Mouse (Mus musculus): ENCODE data around the gene Gm6583. TPM values are rescaled to one million over a fixed set of nuclear protein-coding genes. Genes with fewer than 3 reads are reported as not detected.

Gm6583 gene
- polyA plus RNA-seq, 1 experiment from 2014 or later, result 0.13 TPM

DNA sequence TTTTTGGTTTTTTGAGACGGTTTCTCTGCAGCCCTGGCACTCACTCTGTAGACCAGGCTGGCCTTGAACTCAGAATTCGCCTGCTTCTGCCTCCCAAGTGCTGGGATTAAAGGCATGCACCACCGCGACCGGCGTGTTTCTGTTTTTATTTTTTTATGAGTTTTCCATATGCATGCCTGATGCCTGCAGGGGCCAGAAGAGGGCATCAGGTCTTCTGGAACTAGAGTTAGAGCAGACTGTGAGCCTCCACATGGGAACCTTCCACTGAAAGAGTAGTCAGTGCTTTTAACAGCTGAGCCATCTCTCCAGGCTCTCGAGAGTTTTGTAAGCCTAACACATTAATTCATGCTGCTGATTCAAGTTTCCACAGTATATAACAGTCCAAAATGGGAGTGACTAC is 16.6 kb downstream of the Gm6583 start:
- DNase-seq (ENCODE audit: low spot score) (no peak), ATAC-seq (ENCODE audit: low FRiP score) (no peak)
- Histone ChIP-seq H3K36me3 (replicated peaks; ENCODE audit: control insufficient read depth, insufficient read depth) (peaks cover 54% of the 10 kb centered on the region), H3K9me3 (ENCODE audit: control insufficient read depth, low read length) (no peaks in the 10 kb centered on the region), H3K27me3 (ENCODE audit: control insufficient read depth, insufficient read depth, low read length) (no peaks in the 10 kb centered on the region), H3K27ac (no peak overlapping the region), H3K9ac (no peak overlapping the region), H3K4me2 (replicated peaks) (no peak overlapping the region), H3K4me3 (replicated peaks; ENCODE audit: low read length) (no peak overlapping the region), H3K4me1 (replicated peaks; ENCODE audit: control insufficient read depth, insufficient read depth, low read length) (peaks cover 17% of the 10 kb centered on the region; the same call in 1 of the 2 replicates)
- 77% methylated on average over 7 of the region's 7 CpGs for WGBS

DNA sequence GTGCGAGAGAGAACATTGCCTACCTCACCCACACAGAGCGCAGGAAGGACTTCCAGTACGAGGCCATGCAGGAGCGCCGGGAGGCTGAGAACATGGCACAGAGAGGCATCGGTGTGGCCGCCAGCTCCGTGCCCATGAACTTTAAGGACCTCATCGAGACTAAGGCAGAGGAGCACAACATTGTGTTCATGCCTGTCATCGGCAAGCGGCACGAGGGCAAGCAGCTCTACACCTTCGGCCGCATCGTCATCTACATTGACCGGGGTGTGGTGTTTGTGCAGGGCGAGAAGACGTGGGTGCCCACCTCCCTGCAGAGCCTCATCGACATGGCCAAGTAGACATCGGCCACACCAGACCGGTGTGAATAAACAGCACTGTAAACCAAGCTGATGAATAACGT is 18.8 kb downstream of the Gm6583 start:
- no peaks in the 10 kb centered on the region for H3K27me3 ChIP-seq (ENCODE audit: control insufficient read depth, insufficient read depth, low read length)
- DNase-seq (ENCODE audit: low spot score) (no peak), ATAC-seq (ENCODE audit: low FRiP score) (no peak)
- no peak overlapping the region for H3K9ac ChIP-seq
- WGBS, result 96% methylated on average over 22 of the region's 22 CpGs
- no peak overlapping the region for H3K4me3 ChIP-seq (replicated peaks; ENCODE audit: low read length)
- no peaks in the 10 kb centered on the region for H3K9me3 ChIP-seq (ENCODE audit: control insufficient read depth, low read length)
- no peak overlapping the region for H3K4me2 ChIP-seq (replicated peaks)
- H3K27ac ChIP-seq, result no peak overlapping the region
- peaks cover 76% of the 10 kb centered on the region for H3K36me3 ChIP-seq (replicated peaks; ENCODE audit: control insufficient read depth, insufficient read depth)
- peaks cover 3% of the 10 kb centered on the region; the same call in 1 of the 2 replicates for H3K4me1 ChIP-seq (replicated peaks; ENCODE audit: control insufficient read depth, insufficient read depth, low read length)

DNA sequence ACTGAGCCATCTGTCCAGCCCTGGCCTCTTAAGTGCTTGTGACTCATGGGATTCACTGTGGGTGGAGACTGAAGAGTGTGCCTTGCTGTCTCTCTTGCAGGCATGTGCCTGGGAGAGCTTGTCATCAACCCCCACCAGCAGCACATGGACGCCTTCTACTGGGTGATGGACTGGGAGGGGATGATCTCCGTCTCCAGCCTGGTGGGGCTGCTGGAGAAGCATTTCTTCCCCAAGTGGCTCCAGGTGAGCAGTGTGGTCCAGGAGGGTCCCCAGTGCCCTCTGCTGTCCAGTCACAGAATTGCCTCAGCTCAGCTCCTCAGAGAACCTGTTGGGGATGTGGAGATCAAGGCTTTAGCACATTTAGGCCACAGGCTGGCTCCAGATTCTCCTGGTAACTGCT is 20.4 kb downstream of the Gm6583 start:
- H3K27me3 ChIP-seq (ENCODE audit: control insufficient read depth, insufficient read depth, low read length), result no peaks in the 10 kb centered on the region
- H3K36me3 ChIP-seq (replicated peaks; ENCODE audit: control insufficient read depth, insufficient read depth), result peaks cover 92% of the 10 kb centered on the region
- no peaks in the 10 kb centered on the region for H3K4me1 ChIP-seq (replicated peaks; ENCODE audit: control insufficient read depth, insufficient read depth, low read length)
- no peaks in the 10 kb centered on the region for H3K9me3 ChIP-seq (ENCODE audit: control insufficient read depth, low read length)
- no peak overlapping the region for H3K4me2 ChIP-seq (replicated peaks)
- no peak overlapping the region for H3K9ac ChIP-seq
- WGBS, result 27% methylated on average over 2 of the region's 2 CpGs
- H3K27ac ChIP-seq, result no peak overlapping the region
- ATAC-seq (ENCODE audit: low FRiP score) (no peak), DNase-seq (ENCODE audit: low spot score) (peak; percentile 47)
- no peak overlapping the region for H3K4me3 ChIP-seq (replicated peaks; ENCODE audit: low read length)

DNA sequence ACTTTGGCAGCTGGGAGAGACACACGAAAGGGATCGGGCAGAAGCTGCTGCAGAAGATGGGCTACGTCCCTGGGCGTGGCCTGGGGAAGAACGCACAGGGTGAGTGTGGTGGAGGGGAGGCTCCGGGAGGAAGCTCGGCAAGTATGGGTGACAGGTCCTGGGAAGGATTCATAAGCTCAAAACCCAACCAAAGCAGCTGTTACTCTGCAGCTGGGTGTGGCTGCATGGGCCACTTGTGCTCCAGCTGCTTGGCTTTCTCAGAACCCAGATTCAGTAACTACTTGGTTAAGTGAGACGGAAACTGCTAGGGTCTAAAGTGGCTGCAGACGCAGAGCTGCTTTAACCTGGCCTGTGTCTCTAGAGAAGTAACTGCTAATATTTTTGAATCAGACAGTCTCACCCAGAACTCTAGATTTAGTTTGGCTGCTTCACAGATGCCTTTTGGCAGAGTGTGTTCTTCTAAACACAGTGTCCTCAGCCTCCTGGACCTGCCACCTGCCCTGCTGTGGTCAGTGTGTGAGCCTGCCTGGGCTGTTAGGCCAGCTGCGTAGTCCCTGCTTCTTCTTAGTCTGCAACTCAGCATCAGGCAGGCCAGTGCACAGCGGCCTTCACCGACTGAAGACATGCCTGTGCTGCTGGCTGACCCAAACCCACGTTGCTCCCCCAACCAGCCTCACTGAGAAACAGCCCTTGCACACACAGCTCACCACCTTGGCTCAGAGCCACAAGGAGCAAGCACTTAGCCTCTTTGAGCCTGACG is 25.8 kb downstream of the Gm6583 start:
- Histone ChIP-seq H3K4me1 (replicated peaks; ENCODE audit: control insufficient read depth, insufficient read depth, low read length) (peaks cover 15% of the 10 kb centered on the region), H3K9ac (no peak overlapping the region), H3K27me3 (ENCODE audit: control insufficient read depth, insufficient read depth, low read length) (no peaks in the 10 kb centered on the region), H3K27ac (no peak overlapping the region), H3K4me2 (replicated peaks) (no peak overlapping the region), H3K4me3 (replicated peaks; ENCODE audit: low read length) (no peak overlapping the region), H3K36me3 (replicated peaks; ENCODE audit: control insufficient read depth, insufficient read depth) (peaks cover 75% of the 10 kb centered on the region), H3K9me3 (ENCODE audit: control insufficient read depth, low read length) (no peaks in the 10 kb centered on the region)
- ATAC-seq (ENCODE audit: low FRiP score) (no peak), DNase-seq (ENCODE audit: low spot score) (no peak)
- 93% methylated on average over 14 of the region's 14 CpGs for WGBS

DNA sequence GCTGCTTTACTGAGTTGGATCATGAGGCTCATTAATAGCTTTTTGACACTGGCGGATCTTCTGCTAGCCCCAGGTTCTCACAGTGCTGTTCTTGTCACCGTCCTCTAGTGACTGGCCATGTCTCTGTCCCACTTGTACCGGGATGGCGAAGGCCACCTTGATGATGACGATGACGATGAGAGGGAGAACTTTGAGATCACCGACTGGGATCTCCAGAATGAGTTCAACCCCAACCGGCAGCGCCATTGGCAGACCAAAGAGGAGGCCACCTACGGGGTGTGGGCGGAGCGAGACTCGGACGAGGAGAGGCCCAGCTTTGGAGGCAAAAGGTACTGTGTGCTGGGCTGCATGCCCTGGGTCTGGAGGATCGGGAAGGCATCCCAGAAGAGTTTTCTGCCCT is 28.0 kb downstream of the Gm6583 start:
- no peaks in the 10 kb centered on the region for H3K27me3 ChIP-seq (ENCODE audit: control insufficient read depth, insufficient read depth, low read length)
- peaks cover 53% of the 10 kb centered on the region for H3K36me3 ChIP-seq (replicated peaks; ENCODE audit: control insufficient read depth, insufficient read depth)
- H3K27ac ChIP-seq, result no peak overlapping the region
- 92% methylated on average over 15 of the region's 15 CpGs for WGBS
- H3K4me1 ChIP-seq (replicated peaks; ENCODE audit: control insufficient read depth, insufficient read depth, low read length), result peaks cover 16% of the 10 kb centered on the region
- no peak for DNase-seq (ENCODE audit: low spot score)
- no peak for ATAC-seq (ENCODE audit: low FRiP score)
- no peak overlapping the region for H3K9ac ChIP-seq
- H3K4me2 ChIP-seq (replicated peaks), result no peak overlapping the region
- no peak overlapping the region for H3K4me3 ChIP-seq (replicated peaks; ENCODE audit: low read length)
- H3K9me3 ChIP-seq (ENCODE audit: control insufficient read depth, low read length), result no peaks in the 10 kb centered on the region

DNA sequence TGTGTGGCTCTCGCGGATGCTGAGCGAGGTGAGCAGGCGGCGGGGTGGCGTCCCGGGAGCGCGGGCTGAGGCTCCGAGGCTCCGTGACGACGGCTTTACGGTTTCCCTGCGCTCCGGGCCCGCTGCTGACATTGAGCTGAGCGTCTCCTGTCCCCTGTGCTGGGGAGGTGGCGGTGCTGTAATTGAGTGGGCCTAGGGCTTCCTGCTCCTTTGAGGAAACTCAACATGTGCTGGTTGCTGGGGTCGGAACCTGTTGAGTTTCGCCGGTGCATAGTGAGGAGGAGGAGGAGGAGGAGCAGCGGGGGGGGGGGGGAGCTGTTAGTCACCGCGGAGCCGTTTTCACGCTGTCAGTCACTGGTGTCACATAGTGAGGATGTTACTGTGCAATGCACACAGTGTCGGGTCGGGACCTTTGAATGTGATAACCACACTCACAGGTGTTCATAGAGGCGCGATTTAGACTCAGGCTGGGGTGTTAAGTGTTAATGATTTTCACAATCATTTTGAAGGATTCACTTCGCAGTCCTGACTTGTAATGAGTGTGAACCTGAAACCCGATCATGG is 29.3 kb downstream of the Gm6583 start:
- peak; percentile 65 for ATAC-seq (ENCODE audit: low FRiP score)
- no peak for DNase-seq (ENCODE audit: low spot score)
- peak overlapping the region; percentile 75 for H3K4me3 ChIP-seq (replicated peaks; ENCODE audit: low read length)
- peak overlapping the region; percentile 82 for H3K4me2 ChIP-seq (replicated peaks)
- no peaks in the 10 kb centered on the region for H3K9me3 ChIP-seq (ENCODE audit: control insufficient read depth, low read length)
- H3K27me3 ChIP-seq (ENCODE audit: control insufficient read depth, insufficient read depth, low read length), result no peaks in the 10 kb centered on the region
- H3K9ac ChIP-seq, result peak overlapping the region; percentile 60
- H3K4me1 ChIP-seq (replicated peaks; ENCODE audit: control insufficient read depth, insufficient read depth, low read length), result peaks cover 16% of the 10 kb centered on the region
- WGBS, result 1% methylated on average over 31 of the region's 33 CpGs
- no peak overlapping the region for H3K27ac ChIP-seq
- H3K36me3 ChIP-seq (replicated peaks; ENCODE audit: control insufficient read depth, insufficient read depth), result peaks cover 40% of the 10 kb centered on the region

DNA sequence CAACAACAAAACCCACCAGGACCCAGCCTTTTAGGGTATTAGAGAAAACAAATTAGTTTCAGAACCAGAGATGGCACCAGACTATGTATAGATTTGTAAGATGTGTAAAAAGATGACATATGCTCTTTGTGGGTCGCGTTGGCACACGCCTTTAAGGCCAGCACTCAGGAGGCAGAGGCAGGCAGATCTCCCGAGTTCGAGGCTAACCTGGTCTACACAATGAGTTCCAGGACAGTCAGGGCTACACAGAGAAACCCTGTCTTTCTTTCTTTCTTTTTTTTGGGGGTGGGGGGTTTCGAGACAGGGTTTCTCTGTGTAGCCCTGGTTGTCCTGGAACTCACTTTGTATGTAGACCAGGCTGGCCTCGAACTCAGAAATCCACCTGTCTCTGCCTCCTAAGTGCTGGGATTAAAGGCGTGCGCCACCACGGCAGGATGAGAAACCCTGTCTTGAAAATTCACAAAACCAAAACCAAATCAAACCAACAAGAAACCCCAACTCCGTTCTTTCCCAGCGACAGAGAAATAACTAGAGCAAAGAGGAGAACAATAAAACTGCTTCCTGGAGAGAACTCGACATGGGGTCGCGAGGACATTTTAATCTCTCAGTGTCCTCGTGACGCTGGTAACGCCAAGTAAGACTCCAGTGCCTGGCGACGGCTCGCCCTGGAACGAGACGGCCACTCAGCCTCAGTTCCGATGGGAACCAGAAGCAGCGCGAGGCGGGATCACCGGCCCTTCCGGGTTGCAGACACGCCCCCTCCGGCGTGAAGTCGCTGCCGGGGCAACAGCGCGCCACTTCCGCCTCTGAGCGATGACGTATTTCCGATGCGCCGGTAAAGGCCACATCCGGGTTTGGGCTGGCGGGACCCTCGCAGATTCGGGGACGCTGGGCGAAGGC is 30.0 kb downstream of the Gm6583 start, which contains the start of gene Tfip11:
Gene Tfip11 (plus strand): TSS at position 813 of the 900 bp plus-strand sequence.
- Histone ChIP-seq H3K4me3 (replicated peaks; ENCODE audit: low read length) (peak within 1 kb of the TSS; percentile 75), H3K9me3 (ENCODE audit: control insufficient read depth, low read length) (no peaks in the 10 kb centered on the region), H3K4me2 (replicated peaks) (peak within 1 kb of the TSS; percentile 82), H3K27me3 (ENCODE audit: control insufficient read depth, insufficient read depth, low read length) (no peaks in the 10 kb centered on the region), H3K4me1 (replicated peaks; ENCODE audit: control insufficient read depth, insufficient read depth, low read length) (peaks cover 16% of the 10 kb centered on the region), H3K36me3 (replicated peaks; ENCODE audit: control insufficient read depth, insufficient read depth) (peaks cover 33% of the 10 kb centered on the region), H3K9ac (peak within 1 kb of the TSS; percentile 60), H3K27ac (peak within 1 kb of the TSS; percentile 82)
- 9% methylated on average over 48 of the region's 48 CpGs for WGBS
- DNase-seq (ENCODE audit: low spot score), result peak; percentile 98
- peak; percentile 92 for ATAC-seq (ENCODE audit: low FRiP score)

DNA sequence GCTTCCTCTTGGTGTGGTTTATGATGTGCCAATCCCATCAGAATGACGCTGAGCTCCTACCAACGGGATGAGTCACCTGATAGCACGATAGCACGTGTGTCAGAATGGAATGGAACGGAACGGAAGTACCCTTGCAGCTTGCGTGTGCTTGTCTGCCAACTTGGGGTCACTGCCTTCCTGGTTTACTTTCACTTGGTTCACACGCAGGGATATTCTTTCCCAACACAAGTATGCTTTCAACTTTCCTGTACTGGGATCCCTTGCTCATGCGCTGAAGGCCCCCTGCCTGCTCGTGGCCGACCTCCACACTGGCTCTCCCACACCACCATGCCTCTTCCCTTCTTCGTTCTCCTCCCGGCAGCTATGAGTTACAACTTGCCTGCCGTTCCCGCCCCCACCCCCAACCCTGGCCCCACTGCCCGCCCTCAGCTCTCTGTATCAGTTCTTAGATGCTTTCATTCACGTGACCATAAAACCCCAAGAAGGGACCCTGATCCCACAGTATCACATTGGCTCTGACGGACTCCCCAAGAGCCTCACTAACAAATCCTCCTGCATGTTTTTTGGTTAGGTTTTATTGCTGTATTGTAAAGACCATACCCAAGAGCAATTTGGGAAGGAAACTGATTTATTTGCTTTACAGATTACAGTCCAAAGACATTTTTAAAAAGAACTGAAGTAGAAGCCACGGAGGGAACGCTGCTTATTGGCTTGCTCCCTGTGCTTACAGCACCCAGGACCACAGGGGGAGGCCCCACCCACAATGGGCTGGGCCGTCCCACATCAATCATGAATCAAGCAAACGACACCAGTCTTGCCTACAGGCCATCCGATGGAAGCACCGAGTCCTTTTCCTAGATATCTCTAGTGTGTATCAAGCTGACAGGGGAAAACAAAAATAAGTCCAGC is 30.9 kb downstream of the Gm6583 start:
- H3K27ac ChIP-seq, result no peak overlapping the region
- DNase-seq (ENCODE audit: low spot score) (no peak), ATAC-seq (ENCODE audit: low FRiP score) (no peak)
- peaks cover 24% of the 10 kb centered on the region for H3K36me3 ChIP-seq (replicated peaks; ENCODE audit: control insufficient read depth, insufficient read depth)
- no peaks in the 10 kb centered on the region for H3K27me3 ChIP-seq (ENCODE audit: control insufficient read depth, insufficient read depth, low read length)
- no peak overlapping the region for H3K4me3 ChIP-seq (replicated peaks; ENCODE audit: low read length)
- WGBS, result 36% methylated on average over 24 of the region's 24 CpGs
- H3K4me1 ChIP-seq (replicated peaks; ENCODE audit: control insufficient read depth, insufficient read depth, low read length), result peaks cover 16% of the 10 kb centered on the region
- peak overlapping the region; percentile 82 for H3K4me2 ChIP-seq (replicated peaks)
- no peaks in the 10 kb centered on the region for H3K9me3 ChIP-seq (ENCODE audit: control insufficient read depth, low read length)
- H3K9ac ChIP-seq, result no peak overlapping the region
